Mouse (Mus musculus) cerebellum, postnatal 25 days (tissue): ENCODE results near the gene Mink1.

ENCODE experiments used
- DNase-seq, 2 experiments: peaks; one replicate each; pipeline ENCODE4 v3.0.0; 2021; ENCODE audit warnings: mixed read lengths in 2 of 2

Gene Mink1

GRCm38 (mm10) chr11:70638293-70638692 is 75.6 kb downstream of the Mink1 start:
- no peak for DNase-seq

DNA sequence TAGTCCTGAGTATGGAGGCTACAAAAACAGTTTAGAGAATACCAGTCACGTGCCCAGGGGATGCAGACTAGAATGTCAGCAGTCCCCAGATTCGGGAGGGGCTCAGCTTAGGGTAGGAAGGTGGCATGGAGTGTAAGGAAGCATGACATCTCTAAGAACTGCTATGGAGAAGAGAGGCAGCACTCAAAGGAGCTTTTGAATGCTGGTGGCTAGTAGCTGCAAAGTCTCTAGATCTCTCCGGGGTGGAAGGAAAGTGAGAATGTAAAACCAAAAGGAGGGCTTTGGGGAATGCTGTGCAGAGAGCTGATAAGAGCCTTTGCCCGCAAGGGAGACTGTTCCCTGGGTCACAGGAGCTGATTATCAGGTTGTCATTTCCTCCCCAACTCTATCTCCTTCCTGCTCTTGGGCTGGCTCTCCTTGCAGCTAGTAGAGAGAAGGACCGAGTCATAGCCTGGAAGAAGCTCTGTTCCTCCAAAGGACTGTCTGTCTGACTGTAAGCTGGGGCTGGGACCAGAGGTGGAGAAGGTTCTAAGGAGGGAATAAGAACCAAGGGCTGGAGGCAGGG is 76.1 kb downstream of the Mink1 start, which contains the start of gene Gp1ba:
TSS of gene Gp1ba (plus strand) at position 409 of the 565 bp plus-strand sequence.
- DNase-seq: no peak

DNA sequence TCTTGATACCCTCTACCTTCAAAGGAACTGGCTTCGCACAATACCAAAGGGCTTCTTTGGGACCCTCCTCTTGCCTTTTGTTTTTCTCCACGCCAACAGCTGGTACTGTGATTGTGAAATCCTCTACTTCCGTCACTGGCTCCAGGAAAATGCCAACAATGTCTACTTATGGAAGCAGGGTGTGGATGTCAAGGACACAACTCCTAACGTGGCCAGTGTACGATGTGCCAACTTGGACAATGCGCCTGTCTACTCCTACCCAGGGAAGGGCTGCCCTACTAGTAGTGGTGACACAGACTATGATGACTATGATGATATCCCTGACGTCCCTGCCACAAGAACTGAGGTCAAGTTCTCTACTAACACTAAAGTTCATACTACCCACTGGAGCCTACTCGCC is 77.3 kb downstream of the Mink1 start:
- no peak for DNase-seq

GRCm38 (mm10) chr11:70641241-70641640 is 78.6 kb downstream of the Mink1 start:
- no peak for DNase-seq

DNA sequence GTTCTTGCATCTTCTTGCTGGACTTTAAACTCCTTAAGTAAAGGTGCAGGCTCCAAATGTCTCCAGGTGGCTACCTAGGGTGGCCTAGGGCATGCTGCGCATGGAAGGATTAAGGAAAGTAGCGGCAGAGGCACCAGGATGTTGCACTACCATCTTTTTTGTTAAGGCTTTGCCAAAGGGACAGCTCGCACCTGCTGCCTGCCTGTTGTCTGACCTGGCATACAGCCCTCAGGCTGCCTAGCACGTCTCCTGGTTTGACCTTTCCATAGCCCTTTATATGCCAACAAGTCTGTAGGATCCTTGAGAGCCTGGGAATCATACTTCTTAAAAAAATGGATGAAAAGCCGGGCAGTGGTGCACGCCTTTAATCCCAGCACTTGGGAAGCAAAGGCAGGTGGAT is 80.4 kb downstream of the Mink1 start:
- peak in 1 of 2 experiments; percentile 53 for DNase-seq

- peak in 1 of 2 experiments; percentile 63 for DNase-seq
Observed at GRCm38 (mm10) chr11:70644564-70645103, 82.0 kb downstream of the Mink1 start.

GRCm38 (mm10) chr11:70645461-70646258 is 83.0 kb downstream of the Mink1 start:
- DNase-seq: peak in 1 of 2 experiments; percentile 27

GRCm38 (mm10) chr11:70646259-70646555 is 83.5 kb downstream of the Mink1 start:
- peak; percentile 34 to 56 for DNase-seq

- DNase-seq: peak; percentile 95 to 98
Observed at GRCm38 (mm10) chr11:70646691-70647650, 84.3 kb downstream of the Mink1 start, which contains the start of the genes Rnf167 and Slc25a11. Gene Rnf167, plus strand, starts transcription at chr11:70647235. Gene Slc25a11, minus strand, starts transcription at chr11:70647479.

- peak; percentile 39 to 53 for DNase-seq
Observed at GRCm38 (mm10) chr11:70647716-70648420, 85.2 kb downstream of the Mink1 start.

- DNase-seq: peak in 1 of 2 experiments; percentile 2
Observed at GRCm38 (mm10) chr11:70648512-70648911, 85.8 kb downstream of the Mink1 start.

- DNase-seq: peak in 1 of 2 experiments; percentile 6
Observed at GRCm38 (mm10) chr11:70649185-70649734, 86.6 kb downstream of the Mink1 start.

DNA sequence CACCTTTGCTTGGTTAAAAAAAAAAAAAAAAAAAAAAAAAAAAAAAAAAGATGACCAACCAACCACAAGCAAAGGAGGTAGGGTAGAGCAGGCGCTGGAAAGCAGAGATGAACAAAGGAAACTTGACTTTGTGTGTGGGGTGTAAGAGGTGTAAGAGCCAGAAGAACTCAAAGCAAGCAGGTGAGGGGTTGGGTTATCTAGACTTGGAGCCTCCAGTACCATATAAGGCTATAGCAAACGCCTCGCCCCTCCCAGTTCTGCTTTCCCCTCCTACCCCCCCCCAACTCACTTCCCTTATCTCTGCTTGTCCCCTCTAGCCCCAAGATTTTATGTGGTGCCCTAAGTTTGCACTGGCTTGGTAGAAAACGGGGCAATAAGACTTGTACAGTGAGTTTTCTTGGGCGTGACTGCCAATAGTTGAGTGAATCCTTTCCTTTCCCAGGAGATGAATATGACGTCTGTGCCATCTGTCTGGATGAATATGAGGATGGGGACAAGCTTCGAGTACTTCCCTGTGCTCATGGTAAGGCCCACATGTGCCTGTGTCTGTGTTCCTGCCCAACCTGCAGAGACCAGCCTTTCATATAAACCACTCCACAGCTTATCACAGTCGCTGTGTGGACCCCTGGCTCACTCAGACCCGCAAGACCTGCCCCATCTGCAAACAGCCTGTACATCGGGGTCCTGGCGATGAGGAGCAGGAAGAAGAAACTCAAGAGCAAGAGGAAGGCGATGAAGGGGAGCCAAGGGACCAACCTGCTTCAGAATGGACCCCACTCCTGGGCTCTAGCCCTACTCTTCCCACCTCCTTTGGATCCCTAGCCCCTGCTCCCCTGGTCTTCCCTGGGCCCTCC is 87.9 kb downstream of the Mink1 start:
- peak in 1 of 2 experiments; percentile 14 for DNase-seq

- DNase-seq: peak in 1 of 2 experiments; percentile 4
Observed at GRCm38 (mm10) chr11:70651391-70651790, 88.7 kb downstream of the Mink1 start.

DNA sequence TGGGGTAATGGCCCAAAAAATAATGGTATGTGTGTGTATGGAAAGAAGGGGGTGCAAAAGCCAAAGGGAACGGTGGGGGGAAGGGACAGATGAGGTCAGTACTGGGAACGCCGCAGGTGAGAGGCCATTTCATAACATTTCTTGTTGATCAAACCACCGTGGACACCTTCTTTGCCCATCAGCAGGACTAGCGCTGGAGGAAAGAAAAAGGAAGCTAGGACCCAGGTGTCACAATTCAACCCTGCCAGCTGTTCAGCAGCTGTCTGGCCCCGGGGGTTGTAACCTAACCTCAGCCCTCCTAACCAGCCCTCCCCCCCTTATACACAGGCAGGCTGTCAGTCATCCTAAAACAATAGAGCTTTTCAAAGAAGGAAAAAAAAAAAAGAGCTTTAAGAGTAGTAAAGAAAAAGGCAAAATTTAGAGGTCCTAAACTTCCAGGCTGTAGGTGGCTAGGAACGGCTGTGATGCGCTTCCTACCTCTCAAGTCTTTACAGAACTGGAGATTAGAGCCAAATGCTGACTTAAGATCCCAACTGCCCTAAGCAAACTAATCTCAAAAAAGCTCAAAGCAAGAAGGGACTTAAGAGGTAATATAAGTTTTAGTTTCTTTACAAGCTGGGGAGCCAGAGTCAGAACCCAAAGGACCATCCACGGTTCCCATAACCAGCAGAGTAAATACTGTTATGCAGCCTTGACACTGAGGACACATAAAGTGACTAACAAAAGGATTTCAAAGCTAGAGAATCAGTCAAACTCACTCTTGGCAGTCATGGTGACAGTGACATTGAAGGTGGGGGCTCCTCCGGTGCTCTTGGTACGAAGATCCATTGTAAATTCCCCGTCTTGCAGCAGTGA is 89.6 kb downstream of the Mink1 start:
- peak; percentile 10 to 26 for DNase-seq

DNA sequence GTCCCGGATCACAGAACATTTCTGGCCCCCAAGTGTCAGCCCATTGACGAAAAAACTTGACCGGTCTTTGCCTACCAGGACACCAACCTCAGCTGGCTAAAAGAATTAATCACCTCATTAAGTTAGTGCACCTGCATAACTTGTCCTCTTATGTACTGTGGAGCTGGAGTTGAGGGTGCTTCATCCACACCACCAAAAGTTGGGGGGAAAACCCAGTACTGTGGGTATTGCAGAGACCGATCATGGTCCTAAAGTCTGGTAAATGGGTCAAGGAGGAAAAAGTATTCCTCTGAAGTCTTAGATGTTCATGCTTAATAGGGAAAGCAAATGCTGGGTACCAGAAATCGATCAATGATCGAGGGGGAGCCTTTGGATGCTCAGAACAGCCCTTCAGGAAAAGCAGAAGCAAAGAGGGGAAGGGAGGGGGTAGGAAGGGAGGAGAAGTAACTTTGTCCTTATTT is 90.2 kb downstream of the Mink1 start:
- DNase-seq: no peak

GRCm38 (mm10) chr11:70653345-70654197 is 90.9 kb downstream of the Mink1 start:
- peak; percentile 74 to 85 for DNase-seq

DNA sequence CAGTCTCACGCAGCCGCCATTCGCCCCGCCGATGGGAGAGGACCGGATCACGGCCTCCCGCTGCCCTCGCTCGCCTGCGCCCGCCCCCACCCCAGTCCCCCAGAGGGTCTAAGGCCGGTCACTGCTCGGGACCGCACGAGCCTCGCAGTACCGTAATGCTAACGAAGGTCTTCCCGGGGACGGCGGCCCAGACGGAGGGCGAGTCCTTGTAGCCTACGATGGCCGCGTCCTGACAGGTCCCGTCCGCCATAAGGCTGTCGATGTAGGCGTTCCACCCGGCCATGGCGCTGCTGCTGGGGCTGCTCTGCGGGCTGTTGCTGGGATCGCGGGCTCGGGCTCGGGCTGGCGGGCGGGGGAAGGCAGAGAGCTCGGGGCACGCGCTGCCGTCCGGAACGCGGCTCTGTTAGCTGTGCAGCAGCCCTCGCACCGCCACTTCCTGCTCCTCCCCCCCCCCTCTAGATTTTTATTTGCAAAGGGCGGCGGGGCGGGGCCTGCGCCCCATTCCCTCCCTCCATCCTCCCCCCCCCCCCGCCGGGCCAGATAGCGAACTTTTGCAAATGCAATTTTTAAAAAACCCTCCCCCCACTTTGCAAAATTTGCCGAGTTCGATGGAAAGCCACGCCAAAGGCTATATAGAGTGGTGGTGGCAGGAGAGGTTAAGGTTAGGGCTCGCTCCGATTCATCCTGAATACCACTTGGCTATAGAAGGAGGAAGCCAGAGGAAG is 91.7 kb downstream of the Mink1 start, which contains the start of gene Pfn1:
TSS of gene Pfn1 (minus strand) at position 447 of the 725 bp plus-strand sequence.
- DNase-seq: peak; percentile 81 to 91
